Mouse (Mus musculus): ENCODE results near the gene P4ha1. TPM values are rescaled to one million over a fixed set of nuclear protein-coding genes. Genes with fewer than 3 reads are reported as not detected.

Gene P4ha1
- polyA plus RNA-seq, 1 experiment, result 9.5 TPM

DNA sequence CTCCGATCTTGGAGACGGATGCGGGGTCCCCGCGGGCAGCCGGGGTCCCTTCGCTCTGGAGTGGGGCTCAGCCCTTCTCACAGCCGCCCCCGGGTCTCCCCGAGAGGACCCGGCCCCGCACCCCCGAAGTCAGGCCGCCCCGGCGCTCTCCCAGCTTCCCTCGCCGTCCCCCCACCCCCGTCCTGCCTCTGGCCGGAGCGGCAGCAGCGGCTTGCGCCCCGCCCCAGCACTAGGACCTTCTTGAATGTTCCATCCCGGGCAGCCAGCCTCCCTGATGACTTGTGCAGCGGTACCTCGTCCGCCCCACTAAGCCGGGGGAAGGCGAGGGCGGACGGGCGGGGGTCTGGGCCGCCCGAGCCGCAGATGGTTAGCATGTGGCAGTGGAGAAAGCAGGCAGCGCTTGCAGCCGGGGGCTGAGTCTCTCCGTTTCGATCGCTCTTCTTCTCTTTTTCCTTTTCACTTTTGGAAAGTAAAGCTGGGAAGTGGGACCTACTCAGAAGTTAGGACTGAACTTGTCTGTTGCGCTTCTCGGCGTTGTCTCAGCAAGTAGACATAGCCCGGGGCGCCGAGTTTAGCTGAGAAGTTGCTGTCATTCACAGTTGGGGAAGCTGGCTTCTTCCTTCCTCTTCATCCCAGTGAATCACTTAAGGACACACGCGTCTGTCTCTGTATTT, 529 bp downstream of the P4ha1 start:
- no peak for DNase-seq (ENCODE audit: low read depth)

DNA sequence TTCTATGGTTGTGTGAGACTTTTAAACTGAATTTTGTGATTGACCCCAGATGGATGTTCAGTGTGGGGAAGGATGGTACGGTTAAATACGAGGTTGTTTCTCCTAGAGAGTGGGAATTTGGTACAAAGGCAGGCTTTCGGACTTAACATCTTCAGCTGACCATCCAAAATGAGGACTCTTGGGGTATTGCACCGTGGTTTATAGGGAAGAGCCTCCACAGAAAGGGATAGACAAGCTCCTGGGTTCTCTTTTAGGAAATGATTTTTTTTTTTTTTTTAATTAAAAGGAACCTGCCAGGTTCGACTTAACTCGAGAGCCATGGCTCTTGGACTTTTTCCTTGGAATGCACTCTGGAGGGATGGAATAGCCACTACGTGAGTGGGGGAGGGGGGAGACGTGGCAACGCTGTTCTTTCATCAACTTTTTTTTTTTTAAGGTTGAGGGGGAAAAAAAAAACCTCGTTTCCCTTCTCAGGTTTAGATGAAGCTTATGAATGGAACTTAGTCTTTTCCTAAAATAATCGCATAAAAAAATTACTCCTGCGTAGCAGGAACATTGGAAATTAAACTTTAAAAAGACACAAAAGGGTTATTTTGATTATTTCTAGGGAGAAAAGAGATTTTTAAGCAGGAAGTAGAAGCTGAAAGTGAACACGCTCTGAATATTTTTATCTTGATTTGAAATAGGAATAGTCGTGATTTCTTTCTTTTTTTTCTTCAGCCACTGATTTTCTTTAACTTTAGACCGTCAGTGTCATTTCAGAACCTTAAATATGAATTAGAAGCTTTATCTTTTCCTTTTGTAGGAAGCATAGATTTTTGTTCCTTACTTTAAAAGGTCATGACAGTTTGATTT, 1.4 kb downstream of the P4ha1 start:
- DNase-seq (ENCODE audit: low read depth), result no peak

- DNase-seq (ENCODE audit: low read depth), result no peak
Measured at GRCm38 (mm10) chr10:59326612-59327315, 3.7 kb downstream of the P4ha1 start.

GRCm38 (mm10) chr10:59327316-59327710, 4.2 kb downstream of the P4ha1 start:
- no peak for DNase-seq (ENCODE audit: low read depth)

GRCm38 (mm10) chr10:59331546-59332256, 8.6 kb downstream of the P4ha1 start:
- no peak for DNase-seq (ENCODE audit: low read depth)

DNA sequence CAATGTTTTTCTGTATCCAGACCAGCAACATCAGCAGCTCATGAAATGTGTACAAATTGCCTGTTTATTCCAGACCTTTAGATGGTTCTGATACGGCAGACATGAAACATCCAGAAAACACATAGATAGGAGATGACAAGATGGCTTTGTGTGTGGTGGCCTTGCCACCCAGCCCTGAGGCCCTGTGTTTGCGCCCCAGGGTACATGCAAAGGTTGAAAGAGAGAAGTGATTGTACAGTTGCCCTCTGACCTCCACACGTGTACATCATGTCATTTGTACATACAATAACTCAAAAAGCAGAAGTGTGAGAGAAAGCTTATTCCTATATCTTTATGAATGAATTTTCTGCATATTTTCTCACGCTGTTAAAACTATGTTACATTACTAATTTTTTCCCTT, 10.3 kb downstream of the P4ha1 start:
- no peak for DNase-seq (ENCODE audit: low read depth)

- no peak for DNase-seq (ENCODE audit: low read depth)
Measured at GRCm38 (mm10) chr10:59334899-59335798, 12.1 kb downstream of the P4ha1 start.

DNA sequence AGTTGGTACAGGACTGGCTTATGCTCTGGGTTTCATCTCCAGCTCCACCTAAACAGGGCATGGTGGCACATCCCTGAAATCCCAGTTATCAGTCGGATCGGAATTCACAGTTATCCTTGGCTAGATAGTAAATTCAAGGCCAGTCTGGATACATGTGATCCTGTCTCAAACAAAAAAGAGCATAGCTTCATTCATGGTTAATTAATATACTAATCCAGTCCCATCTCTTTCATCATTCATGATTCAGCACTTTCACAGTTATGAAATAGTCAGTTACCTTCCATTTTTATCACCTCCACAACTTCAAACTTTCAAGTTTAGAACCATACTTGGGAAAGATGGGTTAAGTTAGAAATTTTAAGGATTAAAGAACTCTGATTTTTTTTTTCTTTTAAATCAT, 13.0 kb downstream of the P4ha1 start:
- DNase-seq (ENCODE audit: low read depth), result no peak

GRCm38 (mm10) chr10:59346560-59346959, 23.5 kb downstream of the P4ha1 start:
- DNase-seq (ENCODE audit: low read depth), result no peak

DNA sequence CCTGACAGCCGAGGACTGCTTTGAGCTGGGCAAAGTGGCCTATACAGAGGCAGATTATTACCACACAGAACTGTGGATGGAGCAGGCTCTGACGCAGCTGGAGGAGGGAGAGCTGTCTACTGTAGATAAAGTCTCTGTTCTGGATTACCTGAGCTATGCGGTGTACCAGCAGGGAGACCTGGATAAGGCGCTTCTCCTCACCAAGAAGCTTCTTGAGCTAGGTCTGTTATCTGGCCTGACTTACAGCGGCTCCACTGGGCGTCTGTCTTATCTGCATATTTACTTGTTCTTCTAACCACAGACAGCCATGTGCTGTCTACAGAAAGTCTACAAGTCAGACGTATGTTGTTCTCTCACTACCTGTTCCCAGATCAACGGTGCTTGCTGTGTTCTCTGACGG, 25.1 kb downstream of the P4ha1 start:
- no peak for DNase-seq (ENCODE audit: low read depth)

DNA sequence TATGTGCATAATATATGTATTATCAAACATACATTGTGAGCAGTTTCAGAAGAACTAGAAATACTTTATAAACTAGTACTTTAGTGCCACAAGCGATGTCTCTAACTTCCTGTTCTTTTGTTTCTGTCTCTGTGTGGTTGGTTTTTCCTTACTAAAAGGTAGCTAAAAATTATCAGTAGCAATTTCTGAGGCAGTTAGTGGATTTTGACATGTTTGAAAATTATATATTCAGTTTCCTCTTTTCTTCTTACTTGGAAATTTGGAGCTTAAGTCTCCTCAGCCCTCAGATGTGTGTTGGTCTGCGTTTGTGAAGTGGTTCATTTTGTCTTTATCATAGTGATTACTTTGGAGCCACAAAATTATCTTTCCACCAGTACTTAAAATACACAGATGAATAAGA, 26.4 kb downstream of the P4ha1 start:
- DNase-seq (ENCODE audit: low read depth), result no peak

- DNase-seq (ENCODE audit: low read depth), result no peak
Measured at GRCm38 (mm10) chr10:59353065-59353464, 30.0 kb downstream of the P4ha1 start.

GRCm38 (mm10) chr10:59354120-59354519, 31.0 kb downstream of the P4ha1 start:
- DNase-seq (ENCODE audit: low read depth), result no peak

- no peak for DNase-seq (ENCODE audit: low read depth)
Measured at GRCm38 (mm10) chr10:59355020-59355419, 31.9 kb downstream of the P4ha1 start.

- DNase-seq (ENCODE audit: low read depth), result no peak
Measured at GRCm38 (mm10) chr10:59358744-59359143, 35.6 kb downstream of the P4ha1 start.

DNA sequence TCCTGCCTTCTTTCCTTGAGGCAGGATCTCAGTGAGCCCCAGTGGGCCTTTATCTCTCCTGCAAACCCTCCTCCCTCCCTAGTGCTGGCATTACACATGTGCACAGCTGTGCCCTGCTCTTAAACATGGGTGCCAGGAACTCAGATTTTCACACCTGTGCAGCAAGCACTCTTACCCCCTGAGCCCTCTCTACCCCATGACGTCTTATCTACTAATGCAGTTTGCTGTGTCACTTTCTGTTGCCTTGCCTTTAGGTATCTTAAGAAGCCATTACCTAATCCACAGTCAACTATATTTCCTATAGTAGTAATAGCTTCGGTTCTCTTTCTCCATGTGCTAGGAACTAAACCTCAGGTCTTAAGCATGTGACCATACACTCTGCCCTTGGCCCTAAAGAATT, 40.1 kb downstream of the P4ha1 start:
- no peak for DNase-seq (ENCODE audit: low read depth)

DNA sequence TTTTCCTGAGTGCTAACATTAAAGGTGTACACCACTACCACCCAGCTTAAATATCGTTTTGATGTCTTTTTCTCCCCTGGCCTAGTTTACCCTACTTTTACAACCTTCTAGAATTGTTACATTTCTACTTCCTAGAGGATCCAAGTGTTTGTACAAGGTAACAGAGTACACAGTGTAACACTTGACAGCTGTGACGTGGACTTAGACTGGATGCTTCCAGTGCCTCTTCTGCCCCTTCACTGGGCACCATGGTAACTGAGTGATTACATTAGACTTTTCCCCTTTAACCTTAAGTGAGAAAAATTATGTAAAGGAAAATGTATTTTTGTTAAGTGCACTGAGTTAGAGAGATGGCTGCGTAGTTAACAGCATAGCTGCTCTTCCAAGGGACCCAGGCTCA, 41.5 kb downstream of the P4ha1 start:
- no peak for DNase-seq (ENCODE audit: low read depth)

GRCm38 (mm10) chr10:59365804-59366589, 42.9 kb downstream of the P4ha1 start:
- no peak for DNase-seq (ENCODE audit: low read depth)

GRCm38 (mm10) chr10:59366746-59367145, 43.6 kb downstream of the P4ha1 start:
- DNase-seq (ENCODE audit: low read depth), result no peak

DNA sequence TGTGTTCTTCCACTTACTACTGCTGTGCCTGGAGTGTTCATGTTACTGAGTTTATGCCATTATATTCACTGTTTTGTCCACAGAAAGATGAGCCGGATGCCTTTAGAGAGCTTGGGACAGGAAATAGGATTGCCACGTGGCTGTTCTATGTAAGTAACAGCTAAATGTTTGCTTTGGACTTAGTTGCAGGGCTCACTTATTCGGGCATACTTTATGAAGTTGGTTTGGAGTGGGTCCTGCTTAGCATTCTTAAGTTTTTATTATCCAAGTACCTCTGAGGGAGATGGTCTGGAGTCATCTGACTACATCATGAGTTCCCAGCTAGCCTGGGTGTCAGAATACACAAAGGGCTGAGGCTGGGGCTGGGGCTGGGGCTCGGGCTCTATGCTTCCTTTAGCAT, 44.1 kb downstream of the P4ha1 start:
- DNase-seq (ENCODE audit: low read depth), result no peak
